Mouse (Mus musculus) heart, embryonic 14.5 days (tissue): Measurements from ENCODE around the gene Pter. TPM values are rescaled to one million over a fixed set of nuclear protein-coding genes. Genes with fewer than 3 reads are reported as not detected.

Experiments
- ATAC-seq: fragments of 200-750 bp; cut with Nextera tagmentation; 2 replicates; pipeline ENCODE4 v1.8.0; 2017; ENCODE audit warnings: low read depth, moderate TSS enrichment; ENCODE audit not compliant: insufficient number of reproducible peaks, insufficient read depth, low FRiP score
- H3K27ac ChIP-seq, 2 experiments: fragments of 200-500 bp in 1 of 2; fragments of 300-500 bp in 1 of 2; sonication (generic) in 1 of 2; replicated peaks in 1 of 2; 2 replicates each; pipeline ENCODE4 v1.5.1; 2012 to 2014; ENCODE audit warnings: low read depth in 2 of 2, low read length in 2 of 2, control low read depth in 1 of 2, mild to moderate bottlenecking in 1 of 2, mixed read lengths in 1 of 2; ENCODE audit not compliant: control insufficient read depth in 1 of 2, insufficient read depth in 1 of 2
- H3K27me3 ChIP-seq: fragments of 300-500 bp; sonication (generic); 2 replicates; pipeline ENCODE4 v1.6.1; 2014; ENCODE audit warnings: mild to moderate bottlenecking, low read length, control low read depth; ENCODE audit not compliant: control insufficient read depth, insufficient read depth
- H3K36me3 ChIP-seq: fragments of 300-500 bp; sonication (generic); 2 replicates; pipeline ENCODE4 v1.6.1; 2014; ENCODE audit warnings: mild to moderate bottlenecking, control low read depth, low read length, mixed read lengths; ENCODE audit not compliant: control insufficient read depth, insufficient read depth
- H3K4me1 ChIP-seq, 2 experiments: fragments of 200-500 bp in 1 of 2; fragments of 300-500 bp in 1 of 2; sonication (generic) in 1 of 2; 2 replicates each; pipeline ENCODE4 v1.6.1; 2012 to 2014; ENCODE audit warnings: low read length in 2 of 2, control low read depth in 1 of 2, mixed read lengths in 1 of 2; ENCODE audit not compliant: control insufficient read depth in 2 of 2, insufficient read depth in 2 of 2
- H3K4me2 ChIP-seq: fragments of 300-500 bp; sonication (generic); 2 replicates; pipeline ENCODE4 v1.6.1; 2014; ENCODE audit warnings: mild to moderate bottlenecking, low read length
- H3K4me3 ChIP-seq, 2 experiments: fragments of 200-500 bp in 1 of 2; fragments of 300-500 bp in 1 of 2; sonication (generic) in 1 of 2; 2 replicates each; pipeline ENCODE4 v1.5.1; 2012 to 2014; ENCODE audit warnings: low read length in 2 of 2, mild to moderate bottlenecking in 2 of 2, control low read depth in 1 of 2, low read depth in 1 of 2, moderate library complexity in 1 of 2; ENCODE audit not compliant: control insufficient read depth in 1 of 2, insufficient read depth in 1 of 2
- H3K9ac ChIP-seq: fragments of 300-500 bp; sonication (generic); 2 replicates; pipeline ENCODE4 v1.6.1; 2014; ENCODE audit warnings: mild to moderate bottlenecking, low read length
- H3K9me3 ChIP-seq: fragments of 300-500 bp; sonication (generic); 2 replicates; pipeline ENCODE4 v1.6.1; 2016; ENCODE audit warnings: low read length, control low read depth; ENCODE audit not compliant: control insufficient read depth
- WGBS: fragments of 180-500 bp; shearing (Covaris S2); extraction: QIAGEN DNeasy Blood & Tissue Kit; methylation state at CpG from one replicate; pipeline ENCODE4 v1.1.7; 2014; 5-methylcytosine and 5-hydroxymethylcytosine counted together
- polyA plus RNA-seq: library from polyadenylated mRNA; unstranded; fragments of >200 nt; fragmentation: Nextera tagmentation; extraction: Ambion mirVana; gene quantifications from 2 replicates; pipeline ENCODE4 v1.2.1, GENCODE M21; 2014

The Pter gene
- polyA plus RNA-seq, 1 experiment from 2014 or later, result 26.9 TPM

- H3K27me3 ChIP-seq, result no peaks in the 10 kb centered on the region
- no peak overlapping the region for H3K9ac ChIP-seq
- ATAC-seq, result no peak
- H3K9me3 ChIP-seq, result no peaks in the 10 kb centered on the region
- no peak overlapping the region for H3K27ac ChIP-seq
- no peaks in the 10 kb centered on the region for H3K4me1 ChIP-seq
- 59% methylated on average over 3 of the region's 3 CpGs for WGBS
- no peak overlapping the region for H3K4me2 ChIP-seq
- no peak overlapping the region for H3K4me3 ChIP-seq
- H3K36me3 ChIP-seq, result no peaks in the 10 kb centered on the region
Observed at GRCm38 (mm10) chr2:13038772-13039171, 114.9 kb downstream of the Pter start.

GRCm38 (mm10) chr2:13039785-13040184 is 115.9 kb downstream of the Pter start:
- no peak for ATAC-seq
- Histone ChIP-seq H3K4me2 (no peak overlapping the region), H3K27me3 (no peaks in the 10 kb centered on the region), H3K27ac (no peak overlapping the region), H3K4me3 (no peak overlapping the region), H3K36me3 (no peaks in the 10 kb centered on the region), H3K9me3 (no peaks in the 10 kb centered on the region), H3K4me1 (no peaks in the 10 kb centered on the region), H3K9ac (no peak overlapping the region)
- WGBS, result 88% methylated on average over 4 of the region's 4 CpGs

GRCm38 (mm10) chr2:13044555-13044954 is 120.7 kb downstream of the Pter start:
- no peaks in the 10 kb centered on the region for H3K4me1 ChIP-seq

GRCm38 (mm10) chr2:13048649-13049048 is 124.8 kb downstream of the Pter start:
- H3K9me3 ChIP-seq, result no peaks in the 10 kb centered on the region
- H3K36me3 ChIP-seq, result no peaks in the 10 kb centered on the region
- 80% methylated on average over 6 of the region's 6 CpGs for WGBS
- no peak overlapping the region for H3K4me2 ChIP-seq
- H3K9ac ChIP-seq, result no peak overlapping the region
- no peaks in the 10 kb centered on the region for H3K27me3 ChIP-seq
- H3K4me1 ChIP-seq, result no peaks in the 10 kb centered on the region
- no peak overlapping the region for H3K4me3 ChIP-seq
- H3K27ac ChIP-seq, result no peak overlapping the region
- no peak for ATAC-seq

More at GRCm38 (mm10) chr2:13044555-13044954, 120.7 kb downstream of the Pter start:
- Histone ChIP-seq H3K4me3 (no peak overlapping the region), H3K9me3 (no peaks in the 10 kb centered on the region), H3K36me3 (no peaks in the 10 kb centered on the region), H3K4me2 (no peak overlapping the region), H3K27ac (no peak overlapping the region), H3K27me3 (no peaks in the 10 kb centered on the region), H3K9ac (no peak overlapping the region)
- WGBS, result 84% methylated on average over 4 of the region's 4 CpGs
- no peak for ATAC-seq

Other genes starting within 250 kb of the Pter start
- gene C1ql3, start 87.8 kb downstream of the Pter start, polyA plus RNA-seq, result 1.5 and 1.8 TPM in 2 replicates